Mouse (Mus musculus) urinary bladder, adult 18-20 months (tissue): Measurements from ENCODE around the gene Pgrmc2.

ENCODE experiments used
- DNase-seq, 2 experiments: peaks; one replicate each; pipeline ENCODE4 v3.0.0; 2022; ENCODE audit warnings: low spot score in 2 of 2, mixed read lengths in 2 of 2

Pgrmc2 gene

GRCm38 (mm10) chr3:41082885-41083789 is at the start of gene Pgrmc2:
TSS of gene Pgrmc2 (minus strand) at chr3:41083046.
- peak; percentile 95 to 97 for DNase-seq

- DNase-seq = no peak
Measured at GRCm38 (mm10) chr3:41124000-41124294, 41.1 kb upstream of the Pgrmc2 start.

- no peak for DNase-seq
Measured at GRCm38 (mm10) chr3:41123190-41123999, 40.5 kb upstream of the Pgrmc2 start.

- no peak for DNase-seq
Measured at GRCm38 (mm10) chr3:41118173-41118572, 35.3 kb upstream of the Pgrmc2 start.

- no peak for DNase-seq
Measured at GRCm38 (mm10) chr3:41117447-41117846, 34.6 kb upstream of the Pgrmc2 start.

GRCm38 (mm10) chr3:41113186-41113585 is 30.3 kb upstream of the Pgrmc2 start:
- no peak for DNase-seq

GRCm38 (mm10) chr3:41108306-41108785 is 25.5 kb upstream of the Pgrmc2 start:
- no peak for DNase-seq

GRCm38 (mm10) chr3:41107600-41108305 is 24.9 kb upstream of the Pgrmc2 start:
- DNase-seq = no peak

- no peak for DNase-seq
Measured at GRCm38 (mm10) chr3:41101905-41102304, 19.1 kb upstream of the Pgrmc2 start.

GRCm38 (mm10) chr3:41100157-41100556 is 17.3 kb upstream of the Pgrmc2 start:
- no peak for DNase-seq

GRCm38 (mm10) chr3:41099672-41100071 is 16.8 kb upstream of the Pgrmc2 start:
- DNase-seq = no peak

- DNase-seq = no peak
Measured at GRCm38 (mm10) chr3:41093210-41093609, 10.4 kb upstream of the Pgrmc2 start.

- DNase-seq = no peak
Measured at GRCm38 (mm10) chr3:41092311-41092710, 9.5 kb upstream of the Pgrmc2 start.

GRCm38 (mm10) chr3:41090839-41091238 is 8.0 kb upstream of the Pgrmc2 start:
- no peak for DNase-seq

GRCm38 (mm10) chr3:41087071-41087470 is 4.2 kb upstream of the Pgrmc2 start:
- DNase-seq = no peak

- no peak for DNase-seq
Measured at GRCm38 (mm10) chr3:41084421-41084820, 1.6 kb upstream of the Pgrmc2 start.

- no peak for DNase-seq
Measured at GRCm38 (mm10) chr3:41083790-41084112, 905 bp upstream of the Pgrmc2 start.

- peak in 1 of 2 experiments; percentile 3 for DNase-seq
Measured at GRCm38 (mm10) chr3:41082520-41082884, 344 bp downstream of the Pgrmc2 start.

- no peak for DNase-seq
Measured at GRCm38 (mm10) chr3:41081474-41082301, 1.2 kb downstream of the Pgrmc2 start.

GRCm38 (mm10) chr3:41080724-41081123 is 2.1 kb downstream of the Pgrmc2 start:
- no peak for DNase-seq

- DNase-seq = no peak
Measured at GRCm38 (mm10) chr3:41078673-41079072, 4.2 kb downstream of the Pgrmc2 start.
